Comparison of ENCODE assay signal across 9 mouse cellular contexts in genomic region chr3:153661927-153662326, GRCm38 (mm10).
DNase-seq lines count a peak whose midpoint lies in the region; ATAC-seq and TF ChIP-seq lines count a peak whose summit lies in the region.
"Had no signal": no experiment of that assay in that cellular context is flagged by ENCODE, and none has a peak within 500 bp of the region (broad histone marks: within the 10 kb centered on the region; RNA-seq: fewer than 3 reads in every experiment).

No protein-coding gene starts in this region.

- peaks cover 18% of the 10 kb centered on the region for H3K4me1 ChIP-seq in forebrain, embryonic 16.5 days (replicated peaks; ENCODE audit: control insufficient read depth, insufficient read depth, low read length)
- peaks cover 48% of the 10 kb centered on the region for H3K4me1 ChIP-seq in forebrain, embryonic 10.5 days
- no peaks in the 10 kb centered on the region; the same call in 1 of the 2 replicates for H3K4me1 ChIP-seq in midbrain, postnatal 0 days (ENCODE audit: insufficient read depth, low read length)
- H3K4me1 ChIP-seq in midbrain, embryonic 13.5 days (replicated peaks) = peaks cover 34% of the 10 kb centered on the region
- peaks cover 9% of the 10 kb centered on the region; the same call in 1 of the 2 replicates for H3K4me1 ChIP-seq in liver, postnatal 0 days (ENCODE audit: insufficient read depth)

- H3K9ac ChIP-seq in forebrain, embryonic 16.5 days (replicated peaks; ENCODE audit: low read depth, low read length) = no peak overlapping the region
- no peak overlapping the region for H3K9ac ChIP-seq in midbrain, postnatal 0 days (replicated peaks; ENCODE audit: low read length, poor library complexity, severe bottlenecking)
- H3K9ac ChIP-seq in midbrain, embryonic 13.5 days (replicated peaks) = no peak overlapping the region
- no peak overlapping the region for H3K9ac ChIP-seq in liver, postnatal 0 days (replicated peaks)
- H3K9ac ChIP-seq: limb, embryonic 13.5 days had no signal

- H3K27ac ChIP-seq in forebrain, embryonic 16.5 days (ENCODE audit: low read length) = no peak overlapping the region
- H3K27ac ChIP-seq in forebrain, embryonic 10.5 days = no peak overlapping the region
- no peak overlapping the region for H3K27ac ChIP-seq in midbrain, postnatal 0 days (ENCODE audit: low read depth, low read length)
- H3K27ac ChIP-seq in midbrain, embryonic 13.5 days = no peak overlapping the region
- no peak overlapping the region for H3K27ac ChIP-seq in liver, postnatal 0 days (ENCODE audit: low read depth)
- H3K27ac ChIP-seq: limb, embryonic 13.5 days had no signal

- H3K4me3 ChIP-seq in forebrain, embryonic 16.5 days (replicated peaks; ENCODE audit: low read length) = no peak overlapping the region
- H3K4me3 ChIP-seq in forebrain, embryonic 10.5 days = no peak overlapping the region
- no peak overlapping the region for H3K4me3 ChIP-seq in midbrain, postnatal 0 days (ENCODE audit: low read depth, low read length)
- H3K4me3 ChIP-seq in midbrain, embryonic 13.5 days (replicated peaks) = no peak overlapping the region
- no peak overlapping the region for H3K4me3 ChIP-seq in liver, postnatal 0 days (ENCODE audit: low read depth, low read length)
- H3K4me3 ChIP-seq: limb, embryonic 13.5 days had no signal

- H3K9me3 ChIP-seq in forebrain, embryonic 16.5 days (ENCODE audit: control insufficient read depth, low read length) = no peaks in the 10 kb centered on the region
- H3K9me3 ChIP-seq in forebrain, embryonic 10.5 days = no peaks in the 10 kb centered on the region
- no peaks in the 10 kb centered on the region for H3K9me3 ChIP-seq in midbrain, postnatal 0 days (ENCODE audit: low read length)
- H3K9me3 ChIP-seq in midbrain, embryonic 13.5 days = no peaks in the 10 kb centered on the region
- no peaks in the 10 kb centered on the region for H3K9me3 ChIP-seq in liver, postnatal 0 days (ENCODE audit: low read length)
- H3K9me3 ChIP-seq: limb, embryonic 13.5 days had no signal

- TF ChIP-seq CTCF in midbrain, postnatal 0 days (IDR thresholded peaks at IDR 0.05) = no peak
- TF ChIP-seq CTCF in liver, postnatal 0 days (IDR thresholded peaks at IDR 0.05; ENCODE audit: low read depth) = no peak

- no peak overlapping the region for H3K4me2 ChIP-seq in forebrain, embryonic 16.5 days (ENCODE audit: low read length)
- no peak overlapping the region for H3K4me2 ChIP-seq in midbrain, postnatal 0 days (ENCODE audit: low read depth, low read length, poor library complexity, severe bottlenecking)
- no peak overlapping the region for H3K4me2 ChIP-seq in midbrain, embryonic 13.5 days (replicated peaks)
- no peak overlapping the region for H3K4me2 ChIP-seq in liver, postnatal 0 days (ENCODE audit: low read depth, low read length)
- H3K4me2 ChIP-seq: limb, embryonic 13.5 days had no signal

- intact Hi-C loops in left cerebral cortex, postnatal 4 days (cut with DNase I) = no loop called here

- 30% methylated on average over 7 of the region's 7 CpGs for WGBS in forebrain, embryonic 16.5 days
- 93% methylated on average over 7 of the region's 7 CpGs for WGBS in forebrain, embryonic 10.5 days
- WGBS in midbrain, postnatal 0 days = 55% methylated on average over 7 of the region's 7 CpGs
- WGBS in midbrain, embryonic 13.5 days = 83% methylated on average over 7 of the region's 7 CpGs
- 86% methylated on average over 7 of the region's 7 CpGs for WGBS in liver, postnatal 0 days (ENCODE audit: insufficient replicate concordance)

- TF ChIP-seq EP300 in liver, postnatal 0 days (IDR thresholded peaks at IDR 0.05; ENCODE audit: low read depth) = no peak

- no peak for DNase-seq in forebrain, embryonic 10.5 days (ENCODE audit: extremely low spot score, low spot score)
- peak; percentile 63 for DNase-seq in midbrain, postnatal 0 days (ENCODE audit: low spot score)
- peak; percentile 86 for DNase-seq in left cerebral cortex, postnatal 4 days
- no peak for DNase-seq in liver, postnatal 0 days
- no peak for DNase-seq in retina, postnatal 1 day
- no peak for DNase-seq in thymus, postnatal 4 days

- H3K36me3 ChIP-seq in forebrain, embryonic 16.5 days (ENCODE audit: control insufficient read depth, insufficient read depth) = no peaks in the 10 kb centered on the region
- H3K36me3 ChIP-seq in forebrain, embryonic 10.5 days (replicated peaks) = 0 out of 2 replicates have a peak, but pooled peaks cover 3% of the 10 kb centered on the region
- no peaks in the 10 kb centered on the region for H3K36me3 ChIP-seq in midbrain, postnatal 0 days (ENCODE audit: insufficient read depth, low read length)
- no peaks in the 10 kb centered on the region for H3K36me3 ChIP-seq in midbrain, embryonic 13.5 days
- no peaks in the 10 kb centered on the region for H3K36me3 ChIP-seq in liver, postnatal 0 days (replicated peaks; ENCODE audit: insufficient read depth, low read length)
- H3K36me3 ChIP-seq: limb, embryonic 13.5 days had no signal

- peak; percentile 19; the same call in 1 of the 2 replicates for ATAC-seq in forebrain, embryonic 16.5 days
- ATAC-seq in midbrain, postnatal 0 days (ENCODE audit: low FRiP score) = no peak
- ATAC-seq in midbrain, embryonic 13.5 days = no peak
- no peak for ATAC-seq in liver, postnatal 0 days

- H3K27me3 ChIP-seq in forebrain, embryonic 16.5 days (replicated peaks; ENCODE audit: control insufficient read depth, insufficient read depth, low read length) = no peaks in the 10 kb centered on the region
- no peaks in the 10 kb centered on the region for H3K27me3 ChIP-seq in forebrain, embryonic 10.5 days (ENCODE audit: poor library complexity, severe bottlenecking)
- no peaks in the 10 kb centered on the region for H3K27me3 ChIP-seq in midbrain, postnatal 0 days (ENCODE audit: insufficient read depth, low read length)
- H3K27me3 ChIP-seq in midbrain, embryonic 13.5 days = 0 out of 2 replicates have a peak, but pooled peaks cover 3% of the 10 kb centered on the region
- H3K27me3 ChIP-seq in liver, postnatal 0 days (ENCODE audit: insufficient read depth, low read length) = no peaks in the 10 kb centered on the region
- H3K27me3 ChIP-seq: limb, embryonic 13.5 days had no signal

Comparison
In these comparisons a context has a peak if more than half of its experiments do, and no peak if none do; other contexts are left out.
1. DNase-seq: peak in midbrain, postnatal 0 days (single experiment) and left cerebral cortex, postnatal 4 days (single experiment); none in forebrain, embryonic 10.5 days (single experiment), liver, postnatal 0 days (single experiment), retina, postnatal 1 day (single experiment) and thymus, postnatal 4 days (single experiment).